9 mouse cellular contexts compared by ENCODE assay signal in genomic region chr6:86851561-86851960, GRCm38 (mm10). TPM values are rescaled to one million over a fixed set of nuclear protein-coding genes. Genes with fewer than 3 reads are reported as not detected.
A peak's percentile ranks its signal among the peaks of the same experiment; 100 is the strongest.
DNase-seq lines count a peak whose midpoint lies in the region; ATAC-seq and TF ChIP-seq lines count a peak whose summit lies in the region.
"Had no signal": no experiment of that assay in that cellular context is flagged by ENCODE, and none has a peak within 500 bp of the region (broad histone marks: within the 10 kb centered on the region; RNA-seq: fewer than 3 reads in every experiment).

No protein-coding gene starts in this region.

- DNase-seq in lung, embryonic 14.5 days = peak; percentile 13
- DNase-seq in lung, postnatal 36 days = no peak
- DNase-seq in kidney, postnatal 14 days = peak; percentile 36
- no peak for DNase-seq in thymus, postnatal 36 days
- DNase-seq in ovary, adult 18-20 months (ENCODE audit: low spot score) = no peak
- DNase-seq: layer of hippocampus, adult 9-11 months had no signal

- no peaks in the 10 kb centered on the region for H3K36me3 ChIP-seq in lung, embryonic 14.5 days (ENCODE audit: insufficient read depth)
- peaks cover 9% of the 10 kb centered on the region; the same call in 1 of the 2 replicates for H3K36me3 ChIP-seq in neural tube, embryonic 13.5 days

- 7% methylated on average over 1 of the region's 1 CpGs for WGBS in lung, embryonic 14.5 days
- 14% methylated on average over 1 of the region's 1 CpGs for WGBS in neural tube, embryonic 13.5 days

- peak overlapping the region; percentile 74 for H3K4me2 ChIP-seq in lung, embryonic 14.5 days
- peak overlapping the region; percentile 95 for H3K4me2 ChIP-seq in neural tube, embryonic 13.5 days

- H3K4me3 ChIP-seq in lung, embryonic 14.5 days (ENCODE audit: low read depth, low read length) = peak overlapping the region; percentile 87
- peak overlapping the region; percentile 76 for H3K4me3 ChIP-seq in embryonic fibroblast, embryonic 13.5 days (ENCODE audit: insufficient read depth, low read length)
- peak overlapping the region; percentile 79 for H3K4me3 ChIP-seq in neural tube, embryonic 13.5 days

- H3K9me3 ChIP-seq in lung, embryonic 14.5 days (ENCODE audit: low read depth, low read length) = no peaks in the 10 kb centered on the region
- H3K9me3 ChIP-seq in neural tube, embryonic 13.5 days = no peaks in the 10 kb centered on the region

- H3K4me1 ChIP-seq in lung, embryonic 14.5 days (ENCODE audit: insufficient read depth) = peaks cover 29% of the 10 kb centered on the region
- H3K4me1 ChIP-seq in embryonic fibroblast, embryonic 13.5 days (ENCODE audit: control insufficient read depth, insufficient read depth, low read length) = peaks cover 11% of the 10 kb centered on the region
- H3K4me1 ChIP-seq in neural tube, embryonic 13.5 days (replicated peaks) = peaks cover 62% of the 10 kb centered on the region

- no peaks in the 10 kb centered on the region for H3K27me3 ChIP-seq in lung, embryonic 14.5 days (ENCODE audit: insufficient read depth, low read length)
- no peaks in the 10 kb centered on the region for H3K27me3 ChIP-seq in neural tube, embryonic 13.5 days

- no peak for TF ChIP-seq CTCF in lung, embryonic 14.5 days (IDR thresholded peaks at IDR 0.05; ENCODE audit: low read depth)
- TF ChIP-seq CTCF in embryonic fibroblast, embryonic 13.5 days (IDR thresholded peaks at IDR 0.05; ENCODE audit: borderline replicate concordance, insufficient read depth, low read length) = no peak

- no peak for ATAC-seq in lung, embryonic 14.5 days (ENCODE audit: insufficient read depth)
- ATAC-seq in neural tube, embryonic 13.5 days (ENCODE audit: low read depth) = no peak
- ATAC-seq in granulocyte monocyte progenitor cell, adult 5-6 weeks (replicated peaks; ENCODE audit: poor library complexity, severe bottlenecking) = no peak

- no peak overlapping the region for H3K27ac ChIP-seq in lung, embryonic 14.5 days (ENCODE audit: low read depth)
- H3K27ac ChIP-seq in embryonic fibroblast, embryonic 13.5 days (ENCODE audit: insufficient read depth, low read length) = peak overlapping the region; percentile 27; the same call in 1 of the 2 replicates
- H3K27ac ChIP-seq in neural tube, embryonic 13.5 days (replicated peaks) = no peak overlapping the region

- TF ChIP-seq POLR2A in embryonic fibroblast, embryonic 13.5 days (IDR thresholded peaks at IDR 0.05; ENCODE audit: low read depth, low read length) = no peak

- peak overlapping the region; percentile 38 for H3K9ac ChIP-seq in lung, embryonic 14.5 days
- H3K9ac ChIP-seq in neural tube, embryonic 13.5 days = peak overlapping the region; percentile 90

RNA-seq across cellular contexts. Expression of gene Aak1, which starts 2.2 kb away (rescaled TPM):
- polyA plus RNA-seq in lung, embryonic 14.5 days (2014; fragmentation: Nextera tagmentation; extraction: Ambion mirVana) = 18.3 and 20.7 TPM in 2 replicates
- 66.8 and 73.3 TPM in 2 replicates for polyA plus RNA-seq in embryonic fibroblast, embryonic 13.5 days (2011; ENCODE audit: insufficient read length, low read depth, missing spikeins)
- polyA plus RNA-seq in neural tube, embryonic 13.5 days (2015; fragmentation: Nextera tagmentation; extraction: Ambion mirVana) = 37.3 and 42.7 TPM in 2 replicates
- 28.2 and 40.2 TPM in 2 replicates for total RNA-seq in granulocyte monocyte progenitor cell, adult 5-6 weeks (2014; fragmentation: Nextera tagmentation)
- total RNA-seq in granulocyte monocyte progenitor cell, adult 5-6 weeks (2017) = 6.5 and 6.7 TPM in 2 replicates

RNA-seq across cellular contexts. Expression of gene Anxa4, which starts 58.2 kb away (rescaled TPM):
- 90.4 and 100 TPM in 2 replicates for polyA plus RNA-seq in lung, embryonic 14.5 days (2014; fragmentation: Nextera tagmentation; extraction: Ambion mirVana)
- 87.3 and 105 TPM in 2 replicates for polyA plus RNA-seq in embryonic fibroblast, embryonic 13.5 days (2011; ENCODE audit: insufficient read length, low read depth, missing spikeins)
- polyA plus RNA-seq in neural tube, embryonic 13.5 days (2015; fragmentation: Nextera tagmentation; extraction: Ambion mirVana) = 5.2 and 6.8 TPM in 2 replicates
- 11.9 and 16.4 TPM in 2 replicates for total RNA-seq in granulocyte monocyte progenitor cell, adult 5-6 weeks (2014; fragmentation: Nextera tagmentation)
- 16.4 and 17.7 TPM in 2 replicates for total RNA-seq in granulocyte monocyte progenitor cell, adult 5-6 weeks (2017)

Comparison
In these comparisons a context has a peak if more than half of its experiments do, and no peak if none do; other contexts are left out.
1. DNase-seq: peak in lung, embryonic 14.5 days (single experiment) and kidney, postnatal 14 days (single experiment); none in lung, postnatal 36 days (single experiment), thymus, postnatal 36 days (0 of 2) and ovary, adult 18-20 months (single experiment).
2. RNA of gene Anxa4, which starts 58.2 kb away (polyA plus RNA-seq): 87.3 to 105 TPM in embryonic fibroblast, embryonic 13.5 days and 90.4 to 100 TPM in lung, embryonic 14.5 days; 5.2 to 6.8 TPM in neural tube, embryonic 13.5 days; every median in the first group is over 10 times any median in the second.
3. Peak in every context shown above with its lines, with median percentiles within 50 percentile points of each other: H3K4me3 ChIP-seq.